Mouse (Mus musculus) gastrocnemius, postnatal 14 days (tissue): ENCODE measurements around the gene Naip2. TPM values are rescaled to one million over a fixed set of nuclear protein-coding genes. Genes with fewer than 3 reads are reported as not detected.

Experiments
- DNase-seq: peaks from one replicate; pipeline ENCODE4 v3.0.0; 2021; ENCODE audit warnings: mixed read lengths
- intact Hi-C: fragments of 180-260 bp; cut with DNase I; formaldehyde crosslinking; loops from one replicate; pipeline ENCODE4 v1.15.1; 2025; ENCODE audit warnings: low total_unique reads
- total RNA-seq, 2 experiments: library from RNA; stranded (reverse); gene quantifications; 2 replicates each; pipeline ENCODE4 v1.2.3; 2021

The Naip2 gene
- total RNA-seq, 2 experiments from 2014 or later: 0.08 TPM; not detected in 1

DNA sequence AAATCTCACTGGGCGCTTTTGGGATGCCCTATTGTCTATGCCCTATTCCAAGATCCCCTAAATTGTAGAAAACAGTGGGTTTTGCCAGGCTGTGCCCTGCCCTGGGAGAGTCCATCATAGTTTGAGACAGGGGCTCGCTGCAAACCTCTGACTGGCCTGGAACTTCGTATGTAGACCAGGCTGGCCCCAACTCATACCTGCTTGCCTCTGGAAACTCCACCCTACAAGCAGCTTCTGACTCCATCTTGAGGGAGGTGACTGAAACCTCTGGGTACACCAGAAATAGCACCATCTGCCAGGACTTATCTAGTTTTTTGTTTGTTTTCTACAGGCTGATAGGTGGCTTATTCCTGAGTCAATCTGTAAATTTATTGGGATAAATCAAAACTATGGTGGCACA, 77.9 kb downstream of the Naip2 start:
- intact Hi-C loops: no loop called here
- no peak for DNase-seq

DNA sequence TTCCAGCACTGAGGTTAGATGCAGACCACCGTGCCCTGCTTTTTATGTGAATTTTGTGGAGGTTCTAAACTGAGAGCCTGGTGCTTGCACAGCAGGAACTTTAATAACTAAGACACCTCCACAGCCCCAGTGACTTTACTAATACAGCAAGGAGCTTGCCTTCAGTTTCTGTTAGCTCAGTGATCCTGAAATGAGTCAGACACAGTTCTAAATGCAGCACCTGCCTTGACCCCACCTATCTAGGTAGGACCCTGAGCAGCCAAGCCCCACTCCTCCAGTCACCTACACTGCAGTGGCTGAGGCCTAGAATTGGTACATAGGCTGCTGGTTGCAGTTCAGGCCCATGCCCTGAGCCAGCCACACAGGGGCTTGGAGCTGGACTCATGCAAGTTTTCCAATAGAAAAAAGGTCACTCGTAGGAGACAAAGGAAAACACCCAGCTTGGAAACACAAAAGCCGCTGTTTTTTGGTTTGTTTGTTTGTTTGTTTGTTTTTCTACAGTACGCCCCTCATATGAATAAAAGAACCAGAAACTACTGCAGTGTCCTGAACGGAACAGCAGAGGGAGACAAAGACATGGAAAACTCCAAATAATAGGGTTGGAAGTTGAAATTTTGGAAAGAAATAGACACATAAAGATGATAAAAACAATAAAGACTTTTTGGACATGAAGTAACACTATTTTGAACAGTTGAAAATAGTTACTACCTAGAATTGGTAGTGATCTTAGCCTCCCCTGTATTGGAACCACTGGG, 89.5 kb downstream of the Naip2 start:
- intact Hi-C loops: no loop called here
- no peak for DNase-seq

DNA sequence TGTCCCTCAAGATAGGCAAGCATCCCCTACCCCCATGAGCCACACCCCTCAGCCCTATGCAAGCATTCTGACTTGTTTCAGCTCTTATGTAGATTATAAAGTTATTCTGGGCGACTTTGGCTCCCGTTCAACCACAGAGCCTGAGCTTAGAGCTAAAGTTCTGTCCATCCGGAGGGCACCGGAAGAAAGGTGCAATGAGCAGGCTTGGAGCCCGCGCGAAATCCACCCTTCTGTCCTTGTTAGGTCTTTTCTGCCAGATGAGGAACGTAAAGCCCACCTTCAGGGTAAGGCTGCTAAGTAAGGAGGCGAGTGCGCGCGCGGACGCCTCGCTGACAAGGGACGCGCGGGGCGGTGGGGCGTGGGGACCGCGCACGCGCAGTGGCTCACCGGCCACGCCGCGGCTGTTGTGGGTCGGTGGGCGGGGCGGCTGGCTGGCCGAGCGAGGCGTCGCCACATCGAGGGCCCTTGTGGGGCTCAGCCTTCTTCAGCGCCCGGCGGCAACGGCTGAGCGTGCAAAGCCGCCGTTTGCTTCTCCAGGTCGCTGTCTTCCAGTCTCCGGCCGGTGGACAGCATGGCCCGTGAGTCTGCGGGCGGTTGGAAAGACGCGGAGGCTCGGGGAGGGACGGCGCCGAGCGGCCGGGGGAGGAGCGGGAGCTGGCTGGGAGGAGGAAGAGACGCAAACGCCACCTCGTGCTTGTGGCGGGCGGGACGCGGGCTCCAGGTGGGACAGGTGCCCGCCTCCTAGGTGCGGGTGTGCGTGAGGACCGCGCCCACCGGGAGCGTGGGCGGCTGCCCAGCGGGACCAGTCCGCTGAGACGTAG, 94.0 kb downstream of the Naip2 start, which contains the start of gene Serf1:
Serf1 (plus strand) TSS at position 361 of the 821 bp plus-strand sequence.
- intact Hi-C loops: no loop called here
- DNase-seq: peak; percentile 84

DNA sequence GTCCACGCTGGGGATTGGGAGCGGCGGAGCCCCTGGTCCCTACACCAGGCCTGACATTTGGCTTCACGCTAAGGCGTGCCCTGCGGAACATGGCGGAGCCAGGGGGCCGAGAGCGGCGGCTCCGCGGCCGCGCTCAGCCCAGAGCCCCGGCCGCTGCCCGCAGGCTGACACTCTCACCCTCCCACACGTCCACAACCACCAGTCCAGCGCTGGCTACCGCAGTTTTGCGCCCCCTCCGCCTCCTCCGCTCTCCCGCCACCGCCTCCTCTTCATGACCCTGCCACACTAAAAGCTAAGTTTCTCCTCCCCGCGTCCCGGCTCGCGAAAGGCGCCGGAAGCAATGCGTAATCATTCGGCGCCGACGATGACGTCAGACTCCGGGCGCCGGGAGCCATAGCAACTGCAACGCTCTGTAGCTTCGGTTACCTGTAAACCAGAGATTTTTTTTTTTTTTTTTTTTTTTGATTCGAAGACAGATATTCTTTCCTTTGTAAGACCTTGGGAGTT, 98.1 kb downstream of the Naip2 start, which contains the start of gene Bdp1:
Bdp1 (minus strand) TSS at position 323 of the 507 bp plus-strand sequence.
- intact Hi-C loops: no loop called here
- DNase-seq: peak; percentile 91

DNA sequence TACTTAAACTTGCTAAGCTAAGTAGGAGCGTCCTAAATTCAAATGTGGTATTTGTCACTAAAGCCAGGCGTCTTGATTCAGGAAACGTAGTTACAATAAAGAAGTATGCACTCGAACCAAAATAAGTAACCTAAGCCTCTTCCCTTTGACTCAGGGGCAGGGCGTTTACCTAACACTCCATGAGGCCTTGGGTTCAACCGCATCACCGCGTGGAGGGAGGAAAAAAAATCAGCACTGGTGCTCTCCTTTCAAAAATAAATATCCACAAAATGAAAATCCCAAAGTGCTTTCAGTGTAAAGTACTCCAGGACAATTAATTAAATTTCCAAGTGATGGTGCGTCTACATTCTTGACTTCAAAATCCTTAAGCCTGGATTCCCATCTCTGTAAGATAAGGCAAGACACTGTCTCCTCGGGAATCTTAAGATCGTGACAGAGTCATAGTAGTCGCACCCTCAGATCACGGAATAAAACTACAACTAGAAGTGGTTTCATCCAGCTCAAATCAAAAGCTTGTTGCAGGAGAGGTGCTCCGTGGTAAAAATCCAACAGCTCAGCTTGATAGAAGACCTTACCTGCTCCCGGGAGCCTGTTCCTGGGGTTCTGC, 98.7 kb downstream of the Naip2 start:
- intact Hi-C loops: no loop called here
- DNase-seq: no peak

DNA sequence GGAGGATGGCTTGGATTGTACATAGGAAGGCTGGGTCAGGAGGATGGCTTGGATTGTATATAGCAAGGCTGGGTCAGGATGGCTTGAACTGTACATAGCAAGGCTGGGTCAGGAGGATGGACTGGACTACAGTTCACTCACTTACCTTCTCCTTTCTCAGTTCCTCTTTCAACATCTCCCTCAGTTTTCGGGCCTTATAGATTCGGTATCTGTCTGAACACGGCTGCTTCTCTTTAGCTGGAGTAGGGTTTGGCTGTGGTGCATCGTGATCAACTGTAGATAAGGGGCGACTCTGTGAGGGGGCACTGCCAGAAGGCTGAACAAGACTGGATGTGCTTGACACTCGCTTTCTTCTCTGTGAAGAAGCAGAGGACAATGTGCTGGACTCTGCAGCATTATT, 103.1 kb downstream of the Naip2 start:
- intact Hi-C loops: no loop called here

More for the DNA sequence above, 103.1 kb downstream of the Naip2 start:
- DNase-seq: no peak

Other genes with a start within 250 kb of the Naip2 start
- 10 to 100 TPM; 35.3 to 37.4 TPM for gene Mccc2, start 186.5 kb downstream of the Naip2 start, total RNA-seq
- 10 to 100 TPM; 11.7 to 12.1 TPM for gene Bdp1, start 98.0 kb downstream of the Naip2 start, total RNA-seq
- 10 to 100 TPM; 11.0 to 12.7 TPM for gene Serf1, start 94.1 kb downstream of the Naip2 start, total RNA-seq
- 10 to 100 TPM; 16.6 to 16.9 TPM for gene Smn1, start 77.2 kb downstream of the Naip2 start, total RNA-seq
- under 1 TPM; 0.08 to 0.13 TPM for gene Naip5, start 44.2 kb upstream of the Naip2 start, total RNA-seq
- gene Naip6, start 115.6 kb upstream of the Naip2 start, total RNA-seq: under 1 TPM; 0.08 to 0.09 TPM